Mouse (Mus musculus): ENCODE measurements around the gene Slc35f6. TPM values are rescaled to one million over a fixed set of nuclear protein-coding genes. Genes with fewer than 3 reads are reported as not detected.
A peak's percentile ranks its signal among the peaks of the same experiment; 100 is the strongest.

Gene Slc35f6
- total and polyA plus RNA-seq, 2 experiments from 2014 or later: 25.1 to 65.3 TPM

DNA sequence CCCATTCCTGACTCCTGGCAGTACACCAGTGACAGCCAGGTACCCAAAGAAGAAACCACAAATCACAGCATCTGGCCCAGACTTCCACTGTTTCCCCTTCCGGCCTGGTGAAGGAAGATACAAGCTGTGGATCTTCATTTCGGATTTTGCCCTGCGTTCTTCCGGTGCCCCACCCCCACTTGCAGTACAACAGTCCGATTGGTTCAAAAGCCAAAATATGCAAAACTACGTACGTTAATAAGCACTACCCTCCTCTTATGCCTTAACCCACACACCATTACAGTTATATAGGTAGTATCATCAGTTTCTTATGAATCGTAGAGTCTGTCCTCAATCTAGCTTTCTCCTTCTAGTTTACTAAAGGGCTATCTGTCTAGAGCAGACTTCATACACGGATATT is 17.6 kb downstream of the Slc35f6 start:
- no peak for ATAC-seq (ENCODE audit: low FRiP score)

DNA sequence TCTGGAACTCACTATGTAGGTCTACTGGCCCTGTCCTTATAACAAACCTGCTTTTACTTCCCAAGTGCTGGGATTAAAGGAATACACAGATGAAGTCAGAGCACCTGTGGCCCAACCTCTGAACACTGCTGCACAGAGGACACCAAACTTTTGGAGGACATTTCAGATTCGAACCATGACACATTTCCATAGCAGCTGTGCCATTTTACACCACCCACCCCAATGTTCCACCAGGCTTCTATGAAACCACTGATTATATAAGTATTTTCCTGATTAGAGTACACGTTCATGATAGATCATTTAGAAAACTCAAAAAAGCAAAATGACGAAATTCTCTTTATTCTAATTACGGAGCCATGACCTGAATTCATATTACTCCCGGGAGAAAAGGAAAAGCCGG is 18.2 kb downstream of the Slc35f6 start:
- DNase-seq (ENCODE audit: low spot score): no peak
- no peak for ATAC-seq (ENCODE audit: low FRiP score)
- WGBS: 63% methylated on average over 6 of the region's 6 CpGs
- Histone ChIP-seq H3K9ac (replicated peaks; ENCODE audit: low read length, poor library complexity, severe bottlenecking) (peak overlapping the region; percentile 48), H3K36me3 (ENCODE audit: insufficient read depth, low read length) (no peaks in the 10 kb centered on the region), H3K4me1 (ENCODE audit: insufficient read depth, low read length) (no peaks in the 10 kb centered on the region), H3K27me3 (ENCODE audit: insufficient read depth, low read length) (no peaks in the 10 kb centered on the region), H3K4me2 (ENCODE audit: low read depth, low read length, poor library complexity, severe bottlenecking) (peak overlapping the region; percentile 97), H3K4me3 (ENCODE audit: low read depth, low read length) (peak overlapping the region; percentile 66), H3K9me3 (ENCODE audit: low read length) (no peaks in the 10 kb centered on the region), H3K27ac (ENCODE audit: low read depth, low read length) (peak overlapping the region; percentile 67)
- no peak for TF ChIP-seq CTCF (IDR thresholded peaks at IDR 0.05)

More for the DNA sequence above, 17.6 kb downstream of the Slc35f6 start:
- no peak overlapping the region for H3K27ac ChIP-seq (ENCODE audit: low read depth, low read length)
- H3K4me3 ChIP-seq (ENCODE audit: low read depth, low read length): no peak overlapping the region
- H3K9ac ChIP-seq (replicated peaks; ENCODE audit: low read length, poor library complexity, severe bottlenecking): no peak overlapping the region
- no peaks in the 10 kb centered on the region for H3K9me3 ChIP-seq (ENCODE audit: low read length)
- WGBS: 90% methylated on average over 9 of the region's 9 CpGs
- TF ChIP-seq CTCF (IDR thresholded peaks at IDR 0.05): no peak
- no peaks in the 10 kb centered on the region for H3K27me3 ChIP-seq (ENCODE audit: insufficient read depth, low read length)
- no peaks in the 10 kb centered on the region for H3K36me3 ChIP-seq (ENCODE audit: insufficient read depth, low read length)
- H3K4me1 ChIP-seq (ENCODE audit: insufficient read depth, low read length): no peaks in the 10 kb centered on the region
- no peak overlapping the region for H3K4me2 ChIP-seq (ENCODE audit: low read depth, low read length, poor library complexity, severe bottlenecking)
- no peak for DNase-seq (ENCODE audit: low spot score)

GRCm38 (mm10) chr5:30666391-30667195 is 18.9 kb downstream of the Slc35f6 start, which contains the start of gene Cenpa:
Cenpa (plus strand) TSS chr5:30666777.
- under 1% methylated on average over 40 of the region's 40 CpGs for WGBS
- peak; percentile 94 for ATAC-seq (ENCODE audit: low FRiP score)
- H3K9me3 ChIP-seq (ENCODE audit: low read length): no peaks in the 10 kb centered on the region

GRCm38 (mm10) chr5:30667215-30667614 is 19.5 kb downstream of the Slc35f6 start:
- H3K4me3 ChIP-seq (ENCODE audit: low read depth, low read length): peak overlapping the region; percentile 66
- no peaks in the 10 kb centered on the region for H3K4me1 ChIP-seq (ENCODE audit: insufficient read depth, low read length)
- TF ChIP-seq CTCF (IDR thresholded peaks at IDR 0.05): no peak
- H3K9me3 ChIP-seq (ENCODE audit: low read length): no peaks in the 10 kb centered on the region
- ATAC-seq (ENCODE audit: low FRiP score) (no peak), DNase-seq (ENCODE audit: low spot score) (no peak)
- no peak overlapping the region for H3K27ac ChIP-seq (ENCODE audit: low read depth, low read length)
- no peaks in the 10 kb centered on the region for H3K27me3 ChIP-seq (ENCODE audit: insufficient read depth, low read length)
- under 1% methylated on average over 13 of the region's 13 CpGs for WGBS
- H3K36me3 ChIP-seq (ENCODE audit: insufficient read depth, low read length): no peaks in the 10 kb centered on the region
- H3K9ac ChIP-seq (replicated peaks; ENCODE audit: low read length, poor library complexity, severe bottlenecking): peak overlapping the region; percentile 44
- peak overlapping the region; percentile 97 for H3K4me2 ChIP-seq (ENCODE audit: low read depth, low read length, poor library complexity, severe bottlenecking)

More at GRCm38 (mm10) chr5:30666391-30667195, 18.9 kb downstream of the Slc35f6 start, which contains the start of gene Cenpa:
- peak within 1 kb of the TSS; percentile 66 for H3K4me3 ChIP-seq (ENCODE audit: low read depth, low read length)
- DNase-seq (ENCODE audit: low spot score): peak; percentile 97
- H3K36me3 ChIP-seq (ENCODE audit: insufficient read depth, low read length): no peaks in the 10 kb centered on the region
- H3K9ac ChIP-seq (replicated peaks; ENCODE audit: low read length, poor library complexity, severe bottlenecking): peak within 1 kb of the TSS; percentile 48
- H3K4me2 ChIP-seq (ENCODE audit: low read depth, low read length, poor library complexity, severe bottlenecking): peak within 1 kb of the TSS; percentile 97
- TF ChIP-seq CTCF (IDR thresholded peaks at IDR 0.05): no peak
- H3K4me1 ChIP-seq (ENCODE audit: insufficient read depth, low read length): no peaks in the 10 kb centered on the region
- peak within 1 kb of the TSS; percentile 67 for H3K27ac ChIP-seq (ENCODE audit: low read depth, low read length)
- no peaks in the 10 kb centered on the region for H3K27me3 ChIP-seq (ENCODE audit: insufficient read depth, low read length)

DNA sequence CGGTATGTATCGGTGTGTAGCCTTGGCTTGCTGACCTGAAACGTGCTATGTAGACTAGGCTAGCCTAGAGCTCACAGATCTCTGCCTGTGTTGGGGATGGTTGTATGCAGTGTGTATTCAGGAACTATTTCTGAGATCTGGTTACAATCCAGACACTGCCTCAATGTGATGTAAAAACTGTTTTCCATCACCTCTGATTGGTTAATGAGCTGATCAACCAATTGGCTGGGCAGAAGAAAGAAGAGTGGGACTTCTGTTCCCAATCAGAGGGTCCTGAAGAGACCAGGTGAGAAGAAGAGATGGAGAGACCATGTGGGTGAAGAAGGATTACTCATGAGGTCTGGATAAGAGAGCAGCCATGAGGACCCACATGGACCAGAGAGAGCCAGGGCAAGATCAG is 20.0 kb downstream of the Slc35f6 start:
- H3K27me3 ChIP-seq (ENCODE audit: insufficient read depth, low read length): no peaks in the 10 kb centered on the region
- no peaks in the 10 kb centered on the region for H3K36me3 ChIP-seq (ENCODE audit: insufficient read depth, low read length)
- no peak for TF ChIP-seq CTCF (IDR thresholded peaks at IDR 0.05)
- no peak for DNase-seq (ENCODE audit: low spot score)
- peak overlapping the region; percentile 44; the same call in 1 of the 2 replicates for H3K9ac ChIP-seq (replicated peaks; ENCODE audit: low read length, poor library complexity, severe bottlenecking)
- no peak overlapping the region for H3K27ac ChIP-seq (ENCODE audit: low read depth, low read length)
- H3K4me2 ChIP-seq (ENCODE audit: low read depth, low read length, poor library complexity, severe bottlenecking): peak overlapping the region; percentile 97
- no peaks in the 10 kb centered on the region for H3K4me1 ChIP-seq (ENCODE audit: insufficient read depth, low read length)
- no peak for ATAC-seq (ENCODE audit: low FRiP score)
- WGBS: 3% methylated on average over 3 of the region's 3 CpGs
- no peaks in the 10 kb centered on the region for H3K9me3 ChIP-seq (ENCODE audit: low read length)
- peak overlapping the region; percentile 66 for H3K4me3 ChIP-seq (ENCODE audit: low read depth, low read length)
